Mouse (Mus musculus) layer of hippocampus, postnatal 14 days (tissue): ENCODE measurements around the gene Myo5c. TPM values are rescaled to one million over a fixed set of nuclear protein-coding genes. Genes with fewer than 3 reads are reported as not detected.

ENCODE experiments used
- DNase-seq, 2 experiments: peaks; one replicate each; pipeline ENCODE4 v3.0.0; 2021 to 2022; ENCODE audit warnings: low spot score in 2 of 2, mixed read lengths in 1 of 2
- long read RNA-seq, 2 experiments: library from polyadenylated mRNA; stranded (forward); transcript quantifications; one replicate each; pipeline ENCODE4 v2.0.0; 2021
- total RNA-seq, 2 experiments: library from RNA; stranded (reverse); gene quantifications; 2 replicates each; pipeline ENCODE4 v1.2.3; 2021

The Myo5c gene
- 1 to 10 TPM in 1 of 2 experiments, under 1 TPM in 1; 0.58 to 1.6 TPM for total RNA-seq
- long read RNA-seq, experiment 1 = 0 reads
- long read RNA-seq, experiment 2, partial matches to known transcripts = 0 of 1 reads
- long read RNA-seq, experiment 2, other reads (novel, unspliced or antisense) = 1 of 1 reads

DNA sequence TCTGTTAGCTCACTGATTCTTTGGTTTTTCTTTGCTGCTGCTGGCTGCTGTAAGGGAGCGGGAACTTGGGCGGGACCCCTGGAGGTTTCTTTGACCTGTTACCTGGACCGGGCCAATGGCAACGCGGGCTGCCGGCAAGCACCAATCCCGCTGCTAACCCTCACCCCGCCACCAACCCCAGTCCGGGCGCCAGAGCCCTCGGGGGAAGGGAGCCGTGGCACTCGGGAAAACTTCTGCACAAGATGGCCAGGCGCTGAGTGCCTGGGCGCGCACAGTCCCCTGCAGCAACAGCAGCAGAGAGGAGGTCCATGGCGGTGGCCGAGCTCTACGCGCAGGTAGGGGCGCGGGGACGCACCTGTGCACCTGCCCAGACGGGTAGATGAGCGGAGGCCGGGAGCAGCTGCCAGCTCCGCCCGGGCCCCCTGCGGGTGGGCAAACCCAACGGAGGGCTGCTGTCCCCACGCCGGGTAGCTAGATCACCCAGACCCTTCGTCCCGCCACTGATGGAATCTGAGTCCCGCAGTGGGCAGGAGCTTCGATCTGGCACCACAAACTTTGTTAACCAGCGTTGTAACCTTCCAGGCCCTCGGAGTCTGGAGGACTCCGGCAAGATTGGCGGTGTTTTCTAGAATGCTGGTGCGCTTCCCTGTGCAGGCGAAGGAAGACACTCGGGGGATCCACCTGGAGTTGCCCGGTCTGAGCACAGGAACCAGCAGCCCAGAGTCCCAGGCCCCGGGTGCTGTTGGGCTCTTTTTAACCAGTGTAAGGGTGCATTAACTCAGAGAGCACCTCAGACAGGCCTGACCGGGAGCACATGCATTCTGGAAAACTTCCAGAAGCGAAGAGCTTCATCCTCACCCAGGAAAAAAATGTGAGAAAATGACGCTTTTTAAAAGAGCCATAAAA is at the start of gene Myo5c:
Gene Myo5c (plus strand): TSS at position 180 of the 906 bp plus-strand sequence.
- no peak for DNase-seq

DNA sequence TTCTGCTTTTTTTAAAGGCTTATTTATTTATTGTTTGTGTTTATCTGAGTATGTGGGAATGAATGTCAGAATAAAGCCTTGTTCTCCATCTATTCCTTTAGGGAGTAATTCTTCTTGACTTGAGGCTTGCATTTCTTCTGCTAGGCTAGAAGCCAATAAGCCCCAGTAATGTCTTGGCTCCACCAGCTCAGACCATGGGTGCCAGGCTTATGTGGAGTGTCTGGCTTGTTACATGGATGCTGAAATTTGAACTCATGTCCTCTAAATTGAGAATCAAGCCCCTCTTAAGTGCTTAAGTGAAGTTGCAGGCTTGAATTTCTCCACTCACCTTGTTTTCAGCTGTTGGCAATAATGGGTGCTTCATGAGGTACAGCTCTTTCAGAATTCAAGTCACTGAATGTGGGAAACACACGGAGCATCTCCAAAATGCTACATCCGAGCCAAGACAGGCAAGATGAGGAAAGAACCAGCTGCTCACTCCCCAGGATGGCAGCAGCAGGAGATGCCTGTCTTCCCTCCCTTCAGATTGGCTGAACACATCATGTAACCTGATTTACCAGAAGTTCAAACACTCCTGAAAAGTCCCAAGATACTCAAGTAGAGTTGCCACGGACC is 44.1 kb upstream of the Myo5c start:
- no peak for DNase-seq

DNA sequence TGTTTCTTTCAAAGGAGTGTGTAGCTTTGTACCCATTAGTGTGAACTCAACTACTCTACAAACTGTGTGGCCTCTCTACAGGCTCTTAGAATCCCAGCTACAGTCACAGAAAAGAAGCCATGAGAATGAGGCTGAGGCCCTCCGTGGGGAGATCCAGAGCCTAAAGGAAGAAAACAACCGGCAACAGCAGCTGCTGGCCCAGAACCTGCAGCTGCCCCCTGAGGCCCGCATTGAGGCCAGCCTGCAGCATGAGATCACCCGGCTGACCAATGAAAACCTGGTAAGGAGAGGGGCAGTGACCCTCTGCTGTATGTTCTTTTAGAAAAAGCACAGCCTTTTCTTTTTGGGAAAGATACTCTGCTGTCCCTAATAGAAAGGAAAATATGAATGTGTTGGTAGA is 38.0 kb upstream of the Myo5c start:
- no peak for DNase-seq

DNA sequence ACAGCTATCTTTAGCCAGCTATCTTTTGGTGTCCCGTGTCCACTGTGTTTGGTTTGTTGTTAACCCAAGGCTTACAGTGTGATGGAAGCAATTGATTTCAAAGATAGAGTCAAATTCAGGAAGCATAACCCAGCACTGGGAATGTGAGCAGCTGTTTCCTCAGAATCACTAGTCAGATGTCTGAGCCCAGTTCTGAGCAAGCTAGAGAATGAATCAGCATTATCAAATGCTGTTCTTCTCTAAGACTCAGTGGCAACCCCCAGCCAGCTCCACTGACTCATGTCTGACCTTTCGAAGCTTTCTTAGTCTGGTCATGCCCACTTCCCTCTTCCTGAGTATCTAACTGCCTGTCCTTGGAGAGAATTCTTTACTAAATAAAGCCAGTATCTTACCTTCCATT is 35.5 kb upstream of the Myo5c start:
- peak in 1 of 2 experiments; percentile 43 for DNase-seq

DNA sequence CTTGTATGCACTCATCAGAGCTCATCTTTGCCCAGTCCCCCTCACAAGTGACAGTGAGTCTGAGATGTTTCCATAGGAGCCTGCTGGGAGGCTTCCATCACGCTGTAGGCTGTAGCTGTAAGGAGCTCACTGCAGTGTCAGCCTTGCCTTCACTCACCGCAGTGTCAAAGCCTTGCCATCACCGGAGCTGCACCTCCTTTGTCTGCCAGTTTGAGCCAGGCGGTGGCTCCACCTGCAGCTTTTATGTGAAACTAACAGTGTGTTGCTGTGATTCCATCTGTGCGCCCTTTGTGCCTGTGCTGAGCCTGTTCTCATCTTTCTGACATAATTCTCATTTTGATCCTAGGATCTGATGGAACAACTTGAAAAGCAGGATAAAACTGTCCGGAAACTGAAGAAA is 34.5 kb upstream of the Myo5c start:
- DNase-seq = peak; percentile 39 to 47

DNA sequence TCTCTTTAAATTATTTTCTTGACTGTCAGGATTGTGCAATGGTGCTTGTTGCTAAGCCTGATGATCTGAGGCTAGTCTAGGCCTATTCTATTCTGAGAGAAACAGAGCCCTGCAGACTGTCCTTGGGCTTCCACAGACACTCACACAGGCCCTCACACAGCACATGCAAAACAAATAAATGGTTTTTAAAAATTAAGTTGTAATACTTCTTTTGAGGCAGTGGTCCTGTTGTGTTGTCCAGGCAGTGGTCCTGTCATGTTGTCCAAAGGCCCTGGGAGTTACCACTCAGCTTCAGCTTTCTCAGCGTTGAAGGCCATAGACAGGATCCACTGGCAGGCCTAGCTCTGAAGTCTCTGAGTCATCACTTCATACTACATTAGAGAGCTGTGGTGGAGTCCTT is 30.3 kb upstream of the Myo5c start:
- no peak for DNase-seq

DNA sequence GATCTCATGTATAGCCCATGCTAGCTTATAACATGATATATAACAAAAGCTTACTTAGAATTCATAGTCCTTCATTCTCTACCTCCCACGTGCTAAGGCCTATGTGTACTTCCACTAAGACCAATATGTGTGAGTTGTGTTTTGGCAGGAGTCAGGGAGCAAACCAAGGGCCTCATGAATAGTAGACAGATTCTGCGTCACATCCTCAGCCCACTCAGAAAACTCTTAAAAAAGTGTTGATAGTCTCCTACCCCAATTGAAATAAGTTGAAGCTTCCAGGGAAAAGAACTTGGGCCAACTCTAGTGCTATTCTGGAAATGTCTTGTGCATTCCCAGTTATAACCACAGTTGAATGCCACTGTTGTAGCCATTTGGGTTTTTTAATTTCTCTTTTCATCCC is 29.8 kb upstream of the Myo5c start:
- DNase-seq = no peak

DNA sequence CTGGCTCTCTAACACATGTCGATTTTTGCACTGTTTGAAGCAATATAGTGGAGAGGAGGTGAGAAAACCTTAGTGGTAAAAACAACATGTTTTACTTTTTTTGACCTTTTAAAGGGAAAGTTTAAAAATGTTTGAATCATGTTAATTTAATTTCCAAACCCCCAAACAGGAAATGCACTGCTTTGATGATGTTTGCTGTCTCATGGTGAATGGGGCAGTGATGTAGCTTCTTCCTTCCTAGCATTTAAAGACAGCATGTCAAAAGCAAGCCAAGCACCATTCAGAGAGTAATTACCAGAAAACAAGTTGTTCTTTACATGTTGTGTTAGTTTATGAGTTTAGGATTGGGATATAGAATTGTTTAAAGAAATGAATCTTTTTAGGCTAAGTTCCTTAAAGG is 22.6 kb upstream of the Myo5c start:
- DNase-seq = no peak

DNA sequence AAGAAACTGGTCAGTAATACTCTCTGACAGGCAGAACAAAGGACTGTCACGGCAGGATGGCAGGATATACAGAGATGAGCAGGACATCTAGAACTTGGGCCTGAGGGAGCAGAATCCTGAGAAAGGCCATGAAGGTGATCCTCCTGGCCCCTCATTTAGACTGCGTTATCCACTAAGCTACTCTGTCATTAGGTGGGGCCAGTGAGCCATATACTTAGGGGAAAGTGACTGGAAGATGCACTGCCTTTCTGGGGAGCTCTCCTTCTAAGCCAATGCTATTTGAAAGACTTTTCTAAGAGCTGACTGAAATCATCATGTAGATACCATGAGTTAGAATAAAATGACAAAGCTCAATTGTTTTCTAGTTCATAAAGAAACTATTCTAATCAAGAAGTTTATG is 21.6 kb upstream of the Myo5c start:
- no peak for DNase-seq

DNA sequence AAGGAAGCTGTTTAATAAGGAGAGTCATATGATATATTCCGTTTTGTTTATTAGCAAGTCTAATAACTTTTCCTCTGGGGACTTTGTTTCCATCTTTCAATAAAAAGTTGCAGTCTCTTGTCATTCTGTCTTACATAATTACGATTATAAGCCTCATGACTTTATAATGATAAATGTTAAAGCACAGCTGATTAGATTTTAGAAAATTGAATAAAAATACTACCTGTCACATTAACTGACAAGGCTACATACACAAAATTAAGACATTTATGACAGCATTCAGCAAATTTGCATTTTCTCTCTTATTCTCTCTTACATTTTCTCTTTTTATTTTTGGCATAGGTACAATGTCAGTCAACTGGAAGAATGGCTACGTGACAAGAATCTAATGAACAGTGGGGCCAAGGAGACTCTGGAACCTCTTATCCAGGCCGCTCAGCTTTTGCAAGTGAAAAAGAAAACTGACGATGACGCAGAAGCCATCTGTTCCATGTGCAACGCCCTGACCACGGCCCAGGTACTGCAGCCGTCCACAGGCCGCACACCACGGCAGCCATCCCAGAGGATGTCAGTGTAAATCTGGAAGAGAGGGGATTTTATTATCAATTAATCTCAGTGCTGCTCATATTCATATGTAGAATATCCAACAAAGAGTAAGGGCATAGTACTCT is 16.9 kb upstream of the Myo5c start:
- no peak for DNase-seq

DNA sequence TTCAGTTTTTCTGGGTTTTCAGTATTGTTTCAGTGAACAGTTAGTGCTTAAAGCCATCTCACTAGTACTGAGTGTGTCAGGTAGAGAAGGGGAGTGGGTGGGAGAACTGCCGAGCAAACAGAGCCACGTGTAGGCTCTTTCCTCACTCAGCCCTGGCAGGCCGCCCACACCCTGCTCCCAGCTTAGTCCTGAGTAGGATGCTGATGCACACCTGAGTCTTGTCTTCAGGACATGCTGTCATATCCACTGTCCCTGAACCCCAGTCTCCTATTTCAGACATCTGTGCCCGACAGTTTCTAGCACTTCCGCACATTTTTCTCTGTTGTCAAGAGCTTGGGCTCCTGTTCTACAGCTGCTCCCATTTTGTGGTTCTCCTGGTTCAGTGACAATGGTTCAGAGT is 11.9 kb upstream of the Myo5c start:
- DNase-seq = no peak

DNA sequence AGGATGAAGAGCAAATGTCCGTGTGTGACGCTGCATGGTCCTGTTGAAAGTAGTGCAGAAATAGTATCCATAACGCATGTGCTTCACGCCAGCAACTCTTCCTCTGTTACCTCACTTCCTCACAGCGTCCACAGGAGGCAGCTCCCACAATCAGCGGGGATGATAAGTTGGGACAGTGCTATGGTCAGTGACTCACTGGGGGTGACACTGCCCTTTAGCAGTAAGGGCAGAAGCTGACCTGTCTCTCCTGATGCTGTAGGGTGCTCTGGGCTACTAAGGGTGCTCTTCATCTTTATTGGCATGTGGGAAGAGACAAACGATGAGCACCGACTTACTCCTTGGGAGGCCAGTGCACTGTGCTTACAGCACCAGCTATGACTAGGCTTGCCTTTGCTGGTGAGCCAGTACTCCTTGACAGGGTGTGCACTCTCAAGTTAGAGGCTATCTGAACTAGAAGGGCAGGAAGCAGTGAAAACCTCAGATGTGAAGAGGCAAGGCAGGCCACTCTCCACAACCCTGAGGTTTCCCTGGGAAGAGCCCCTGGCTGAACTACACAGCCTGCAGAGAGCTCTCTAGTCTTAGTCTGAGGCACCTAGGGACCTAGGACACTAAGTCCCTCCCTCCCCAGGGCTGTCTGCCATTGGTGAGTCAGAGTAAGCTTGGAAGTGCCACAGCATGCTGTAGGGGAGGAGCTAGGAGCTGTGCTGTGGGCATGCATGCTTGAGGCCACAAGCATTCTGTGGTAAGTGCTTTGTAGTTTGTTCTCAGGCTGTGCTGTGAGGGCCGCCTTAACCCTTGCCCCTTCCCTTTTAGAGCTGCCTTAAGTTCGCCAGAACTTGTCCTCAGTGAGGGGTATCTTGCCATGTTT is 10.2 kb upstream of the Myo5c start:
- DNase-seq = no peak

DNA sequence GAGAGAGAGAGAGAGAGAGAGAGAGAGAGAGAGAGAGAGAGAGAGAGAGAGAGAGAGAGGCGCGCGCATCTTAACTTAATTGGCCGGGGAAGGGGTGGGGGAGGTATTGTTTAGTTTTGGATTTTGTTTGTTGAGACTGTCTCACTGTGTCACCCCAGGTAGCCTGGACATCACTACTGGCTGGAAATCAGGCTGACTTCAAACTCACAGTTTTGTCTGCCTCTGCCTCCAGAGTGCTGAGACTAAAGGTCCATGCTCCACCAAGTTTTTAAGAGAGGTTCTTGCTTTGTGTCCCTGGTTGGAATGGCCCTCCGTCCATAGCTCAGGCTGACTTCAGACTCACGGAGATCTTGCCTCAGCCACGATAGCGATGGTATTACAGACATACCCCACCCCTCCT is 1.0 kb downstream of the Myo5c start:
- no peak for DNase-seq

DNA sequence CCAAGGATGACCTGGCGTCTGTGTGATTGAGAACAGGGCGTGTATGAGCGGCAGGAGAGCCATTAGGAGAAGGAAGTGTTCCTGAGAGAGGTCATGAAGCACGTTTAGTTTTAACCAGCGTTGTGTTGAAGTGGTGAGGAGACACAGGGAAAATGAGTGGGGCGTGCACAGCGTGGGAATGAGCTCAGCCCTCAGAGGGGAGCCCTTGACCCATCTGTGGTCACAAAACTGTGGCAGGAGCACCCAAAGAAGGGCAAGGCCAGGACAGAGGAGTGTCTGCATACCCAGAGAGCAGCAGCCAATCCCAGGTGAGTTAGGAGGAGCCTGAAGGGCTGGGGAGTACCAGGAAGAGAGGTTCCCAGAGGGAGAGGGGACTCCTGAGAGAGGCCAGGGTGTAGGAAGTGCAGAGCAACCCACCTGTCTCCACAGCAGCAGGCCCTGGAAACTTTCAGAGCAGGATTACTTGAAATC is 2.5 kb downstream of the Myo5c start:
- DNase-seq = no peak

DNA sequence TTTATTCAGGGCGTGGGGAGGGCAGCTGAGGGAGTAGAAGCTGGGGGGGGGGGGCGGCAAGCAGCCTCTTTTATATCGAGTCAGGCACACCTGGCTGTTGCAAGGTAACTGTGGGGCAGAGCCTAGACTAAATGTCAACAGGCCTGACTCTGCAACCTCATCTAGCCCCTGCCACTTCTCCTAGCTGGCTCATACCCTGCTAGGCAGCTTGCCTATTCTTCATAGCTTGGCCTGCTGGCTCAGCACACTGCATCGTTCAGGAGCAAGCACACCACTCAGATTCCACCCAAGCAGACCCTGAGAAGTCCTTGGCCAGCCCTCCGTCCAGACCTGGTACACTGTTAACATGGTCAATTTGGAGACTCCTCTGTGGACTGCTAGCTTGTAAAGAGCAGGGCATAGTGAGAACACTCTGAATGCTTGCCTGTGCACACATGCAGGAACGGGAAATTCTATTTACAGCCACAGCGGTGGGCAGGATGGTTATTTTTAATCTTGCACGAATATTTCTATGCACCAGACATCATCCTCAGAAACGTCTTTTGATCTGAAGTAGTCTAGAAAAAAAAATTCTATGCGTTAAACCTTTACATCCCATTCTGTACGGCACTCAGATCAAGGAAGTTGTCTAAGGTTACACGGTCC is 3.3 kb downstream of the Myo5c start:
- DNase-seq = no peak

DNA sequence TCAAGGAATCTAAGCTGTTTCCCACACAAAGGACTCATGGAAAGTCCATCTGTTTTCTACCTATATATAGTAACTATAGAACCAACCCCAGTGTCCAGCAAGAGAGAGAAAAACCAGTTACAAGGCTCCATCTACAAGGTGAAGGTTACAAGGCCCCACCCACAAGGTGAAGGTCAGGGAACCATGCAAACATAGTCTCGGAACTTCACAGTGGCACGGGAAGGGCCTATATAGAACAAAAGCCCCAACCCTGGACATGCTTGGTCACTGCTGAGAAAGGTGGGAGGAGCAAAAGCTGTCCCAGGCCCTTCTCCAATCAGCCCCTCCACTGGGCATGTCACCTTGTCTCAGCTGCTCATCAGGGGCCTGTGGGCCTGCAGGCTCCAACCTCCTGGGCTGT is 3.9 kb downstream of the Myo5c start:
- no peak for DNase-seq

DNA sequence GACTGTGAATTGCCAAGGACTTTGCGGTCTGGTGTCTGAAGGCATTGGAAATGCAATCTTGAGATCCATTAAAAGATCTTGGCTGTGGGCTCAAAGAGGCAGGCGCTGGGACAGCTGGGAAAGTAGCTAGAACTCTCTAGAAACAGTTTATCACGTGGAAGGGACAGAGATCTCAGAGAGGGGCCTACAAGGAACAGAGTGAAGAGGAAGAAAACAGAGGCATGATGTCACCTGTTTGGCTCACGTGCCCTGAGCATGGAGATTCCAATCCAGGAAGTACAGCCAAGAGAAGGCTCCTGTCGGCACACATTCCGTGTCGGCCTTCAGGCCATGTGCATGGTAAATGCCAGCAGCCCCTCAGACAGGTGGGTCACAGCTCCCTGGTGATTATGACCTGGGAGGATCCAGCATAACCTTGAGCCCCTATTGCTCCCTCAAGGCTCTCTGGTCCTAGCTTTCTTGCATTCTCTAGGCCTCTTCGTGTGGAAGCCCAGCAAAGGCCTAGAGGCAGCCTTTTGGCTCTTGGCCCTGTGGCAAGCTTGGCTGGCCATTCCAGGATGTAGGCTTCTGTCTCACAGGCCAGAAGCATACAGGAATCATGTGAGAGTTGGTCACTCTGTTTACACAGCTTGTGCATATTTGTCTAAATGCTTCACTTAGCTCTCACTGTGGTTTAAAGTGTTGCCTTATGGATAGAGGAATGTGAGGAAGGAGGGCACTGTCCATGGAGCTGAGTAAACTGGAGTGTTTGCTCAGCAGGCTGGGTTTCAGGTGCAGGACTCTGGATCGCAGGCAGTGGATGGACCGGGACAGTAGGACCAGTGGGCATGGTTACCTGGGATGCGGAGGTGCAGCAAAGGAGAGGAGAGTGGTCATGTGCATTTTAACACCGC is 4.8 kb downstream of the Myo5c start:
- no peak for DNase-seq

DNA sequence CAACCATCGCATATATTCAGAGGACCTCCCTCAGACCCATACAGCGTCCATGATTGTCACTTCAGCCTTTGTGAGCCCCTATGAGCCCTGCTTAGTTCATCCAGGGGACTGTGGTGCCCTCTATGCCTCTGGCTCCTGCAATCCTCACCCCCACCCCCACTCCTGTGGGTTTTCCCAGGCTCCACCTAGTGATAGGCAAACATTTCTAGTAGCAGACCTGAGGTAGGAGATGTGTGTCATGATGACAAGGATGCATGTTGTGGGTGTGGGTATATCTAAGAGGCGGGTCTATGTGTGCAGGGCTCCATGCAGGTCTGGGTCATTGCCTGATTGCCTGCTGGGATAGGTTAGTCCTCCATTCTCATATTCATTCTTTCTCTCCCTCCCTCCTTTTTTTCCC is 6.4 kb downstream of the Myo5c start:
- DNase-seq = no peak

DNA sequence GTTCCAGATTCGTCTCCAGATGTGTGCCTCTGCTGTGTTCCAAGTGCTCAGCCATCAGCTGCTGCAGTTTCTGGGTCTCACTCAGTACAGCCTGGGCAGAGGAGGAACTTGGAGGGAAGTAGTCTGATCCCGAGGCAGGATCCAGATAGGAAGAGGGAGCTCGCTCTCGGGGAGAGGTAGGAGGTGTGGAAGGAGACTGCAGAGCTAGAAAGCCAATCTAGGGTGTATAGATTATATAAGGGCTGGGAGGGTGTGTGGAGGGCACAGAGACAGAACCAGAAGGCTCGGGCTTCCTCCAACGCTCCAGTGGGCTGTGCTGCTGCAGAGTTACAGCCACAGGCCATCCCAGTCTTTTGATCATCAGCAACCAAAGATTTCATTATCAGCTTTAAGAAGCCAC is 11.2 kb downstream of the Myo5c start:
- DNase-seq = no peak
